Mouse (Mus musculus): ENCODE results near the gene Runx2.

Runx2 gene

DNA sequence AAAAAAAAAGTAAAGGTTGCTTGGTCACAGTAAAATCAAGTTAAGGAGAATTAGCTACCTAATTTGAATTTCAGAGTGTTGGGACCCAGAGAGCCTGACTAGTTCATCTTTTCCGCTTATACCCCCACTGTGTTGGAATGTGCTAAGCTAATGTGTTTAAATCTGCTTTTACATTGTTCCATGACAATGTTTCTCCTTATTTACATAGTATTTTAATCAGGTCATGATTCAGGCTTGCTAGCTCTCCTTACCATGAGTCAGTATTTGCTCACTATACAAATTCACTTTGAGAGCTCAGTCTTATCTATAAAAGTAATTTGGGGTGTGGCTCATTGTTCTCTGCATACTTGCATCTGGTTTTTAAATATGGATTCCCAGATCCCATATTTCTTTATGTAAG lies 47.2 kb downstream of the Runx2 start:
- DNase-seq, result no peak

DNA sequence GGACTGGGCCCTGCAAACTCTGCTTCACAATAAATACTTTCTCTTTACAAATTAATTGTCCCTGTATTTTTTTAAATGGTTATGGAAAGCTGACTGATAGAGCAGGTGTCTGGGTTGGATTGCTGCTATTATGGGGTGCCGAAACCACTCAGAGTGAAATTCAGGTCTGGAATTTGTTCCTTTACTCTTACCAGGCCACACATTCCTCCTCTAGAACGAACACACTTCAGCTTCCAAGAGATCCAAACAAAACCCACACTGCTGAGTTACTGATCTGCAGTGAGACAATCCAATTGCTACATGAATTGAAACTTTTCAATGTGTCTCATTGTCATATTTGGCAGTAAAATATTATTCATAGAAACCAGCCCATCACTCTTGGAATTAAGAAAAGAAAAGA lies 47.6 kb downstream of the Runx2 start:
- no peak for DNase-seq

DNA sequence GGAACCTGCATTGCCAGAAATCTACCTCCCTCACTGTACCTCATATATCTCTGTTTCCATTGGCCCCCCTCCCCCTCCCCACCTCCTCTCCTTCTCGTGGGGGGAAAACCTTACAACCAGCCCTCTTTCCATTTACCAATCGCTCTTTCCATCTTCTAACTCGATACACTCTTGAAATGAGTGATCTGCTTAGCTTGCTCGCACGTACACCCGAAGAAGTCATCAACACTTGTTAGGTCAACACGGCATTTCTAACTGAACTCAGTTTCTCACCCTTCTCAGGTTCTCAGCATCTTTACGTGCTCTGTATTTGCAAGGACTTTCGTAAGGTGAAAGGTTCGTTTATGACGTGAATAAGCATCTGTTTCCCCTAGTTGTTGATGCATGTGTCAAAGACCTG lies 48.3 kb downstream of the Runx2 start:
- DNase-seq, result no peak

DNA sequence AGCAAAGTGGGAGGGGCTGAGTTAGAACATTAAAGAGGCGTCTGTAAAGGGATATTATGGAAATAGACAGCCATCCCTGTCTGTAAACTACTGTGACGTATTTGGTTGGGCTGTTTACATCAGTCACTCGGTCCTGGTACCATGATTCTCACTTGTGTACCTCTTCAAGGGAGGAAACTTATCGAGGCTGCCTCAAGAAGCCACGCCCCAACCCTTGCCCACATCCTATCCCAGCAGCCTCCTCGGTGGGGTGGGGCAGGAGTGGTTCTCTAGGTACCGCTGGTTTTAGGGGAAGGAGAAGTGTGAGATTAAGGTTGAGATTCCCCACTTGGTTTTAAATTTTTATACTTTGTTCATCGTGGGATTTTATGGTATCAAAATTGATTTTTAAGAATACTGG lies 69.2 kb downstream of the Runx2 start:
- DNase-seq, result no peak

DNA sequence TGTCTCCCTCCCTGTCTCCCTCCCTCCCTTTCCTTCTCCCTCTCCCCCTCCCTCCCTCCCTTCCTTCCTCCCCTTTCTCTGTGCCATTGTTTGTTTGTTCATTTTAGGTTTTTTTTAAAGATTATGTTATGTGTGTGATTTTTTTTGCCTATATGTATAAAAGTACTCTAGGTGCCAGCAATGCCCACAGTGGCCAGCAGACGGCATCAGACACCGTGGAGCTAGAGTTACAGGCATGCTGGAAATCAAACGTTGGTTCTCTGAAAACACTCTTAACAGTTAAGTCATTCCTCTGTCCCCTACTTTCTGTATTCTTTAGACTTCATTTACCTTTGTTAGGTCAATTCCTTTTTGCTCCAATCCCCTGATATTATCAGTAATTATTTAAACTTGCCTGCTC lies 70.8 kb downstream of the Runx2 start:
- DNase-seq, result no peak

DNA sequence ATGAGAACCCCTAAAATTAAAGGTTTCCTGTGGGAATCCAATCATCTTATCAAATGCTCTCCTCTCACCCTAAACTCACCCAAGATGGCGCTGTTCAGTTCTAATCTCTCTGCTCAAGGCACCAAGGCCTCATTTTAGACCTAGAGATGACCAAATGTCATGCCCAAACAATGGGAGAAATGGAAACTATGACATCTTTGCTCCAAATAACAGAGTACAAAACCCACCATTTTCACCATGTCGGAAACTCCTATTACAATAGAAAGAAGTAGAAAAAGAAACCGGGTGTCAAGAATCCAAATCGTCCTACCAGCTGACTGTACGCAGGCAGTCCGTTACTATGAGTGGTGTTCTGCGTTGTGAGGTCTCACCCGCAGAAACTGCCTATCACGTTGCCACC lies 72.4 kb downstream of the Runx2 start:
- DNase-seq, result no peak

DNA sequence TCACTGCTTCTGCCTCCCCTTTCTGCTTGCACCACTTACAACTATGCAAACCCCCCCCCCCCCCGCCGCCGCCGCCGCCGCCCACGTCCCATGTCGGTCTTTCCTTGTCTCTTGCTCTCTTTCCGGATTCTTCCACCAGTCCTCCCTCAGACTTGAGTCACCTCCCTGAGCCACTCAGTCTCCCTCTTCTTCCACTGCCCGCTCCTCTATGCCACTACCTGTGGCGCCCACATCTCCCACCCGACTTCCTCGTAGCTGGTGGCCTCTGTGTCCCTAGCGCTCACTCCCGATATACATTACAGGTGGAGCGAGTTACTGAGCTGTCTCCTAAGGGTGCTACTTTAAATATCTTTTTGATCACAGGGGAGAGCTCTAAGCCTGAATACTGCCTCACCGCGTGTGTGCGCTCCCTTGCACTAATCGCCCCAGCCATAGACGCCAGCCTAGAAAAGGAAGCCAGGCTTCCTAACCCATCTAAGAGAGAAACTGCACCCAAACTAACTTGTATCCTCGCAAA lies 76.4 kb downstream of the Runx2 start:
- no peak for DNase-seq

DNA sequence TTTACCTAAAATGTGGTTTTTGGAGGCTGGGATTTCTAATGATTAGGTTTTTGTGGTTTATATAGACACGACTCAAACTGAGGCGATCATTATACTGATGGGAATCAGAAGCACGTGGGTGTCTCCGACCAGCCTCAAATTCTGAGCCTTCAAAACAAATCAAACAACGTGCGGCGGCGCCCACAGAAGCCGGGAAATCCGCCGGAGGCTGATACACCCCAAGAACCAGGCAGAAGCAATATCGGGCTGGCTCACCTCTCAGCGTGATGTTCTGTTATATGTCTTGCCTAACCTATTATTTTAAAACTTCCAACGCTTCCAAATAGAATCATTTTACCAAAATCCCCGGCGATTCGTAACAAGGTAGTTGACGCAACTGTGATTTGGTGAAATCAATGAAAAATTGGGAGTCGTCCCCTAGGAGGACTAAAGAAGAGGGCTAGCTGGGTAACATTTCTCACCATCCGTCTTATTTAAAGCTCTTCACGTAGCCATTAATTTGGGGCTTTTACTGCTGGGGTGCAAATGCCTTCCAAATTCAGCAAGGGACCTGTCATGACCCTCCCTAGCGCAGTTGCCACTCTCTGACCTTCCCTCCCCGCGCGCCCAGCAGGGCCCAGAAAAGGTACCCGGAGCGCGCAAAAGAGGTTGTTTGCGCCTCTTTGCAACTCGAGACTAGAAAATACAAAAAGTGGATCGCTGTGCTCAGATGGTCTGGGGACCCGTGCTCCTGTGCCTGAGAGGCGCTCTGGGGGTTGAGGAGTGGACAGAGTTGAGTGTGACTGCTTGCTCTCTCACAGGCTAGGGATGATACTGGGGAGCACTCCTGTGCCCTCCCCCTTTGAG lies 77.1 kb downstream of the Runx2 start:
- peak in 1 of 2 experiments; percentile 21 for DNase-seq

DNA sequence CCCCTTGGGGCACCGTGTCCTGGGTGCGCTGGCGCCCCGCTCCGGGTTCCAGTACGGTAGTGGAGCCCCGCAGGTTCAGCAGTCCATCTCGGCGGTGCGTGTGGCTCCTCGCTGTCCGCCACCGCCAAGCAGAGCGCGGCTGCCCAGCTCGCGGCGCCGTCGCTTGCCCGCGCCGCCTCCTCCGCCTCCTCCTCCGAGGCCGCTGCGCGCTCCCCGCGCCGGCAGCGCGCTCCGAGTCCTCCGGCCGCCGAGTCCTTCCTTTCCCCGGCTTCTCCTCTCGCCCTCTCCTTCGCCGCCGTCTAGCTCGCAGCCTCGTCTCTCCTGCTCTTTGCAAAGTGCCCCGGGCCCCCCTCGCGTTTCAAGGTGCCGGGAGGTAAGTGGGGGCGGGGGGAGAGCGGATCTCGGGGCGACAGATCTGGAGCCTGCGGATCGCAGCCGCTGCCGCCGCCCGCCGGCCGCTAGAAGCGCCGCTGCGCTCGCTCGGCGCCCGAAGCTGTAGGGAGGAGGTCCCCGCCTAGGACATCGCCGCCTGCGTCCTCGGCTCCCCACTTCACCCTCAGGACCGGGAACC lies 78.5 kb downstream of the Runx2 start:
- DNase-seq, result peak; percentile 40 to 67

DNA sequence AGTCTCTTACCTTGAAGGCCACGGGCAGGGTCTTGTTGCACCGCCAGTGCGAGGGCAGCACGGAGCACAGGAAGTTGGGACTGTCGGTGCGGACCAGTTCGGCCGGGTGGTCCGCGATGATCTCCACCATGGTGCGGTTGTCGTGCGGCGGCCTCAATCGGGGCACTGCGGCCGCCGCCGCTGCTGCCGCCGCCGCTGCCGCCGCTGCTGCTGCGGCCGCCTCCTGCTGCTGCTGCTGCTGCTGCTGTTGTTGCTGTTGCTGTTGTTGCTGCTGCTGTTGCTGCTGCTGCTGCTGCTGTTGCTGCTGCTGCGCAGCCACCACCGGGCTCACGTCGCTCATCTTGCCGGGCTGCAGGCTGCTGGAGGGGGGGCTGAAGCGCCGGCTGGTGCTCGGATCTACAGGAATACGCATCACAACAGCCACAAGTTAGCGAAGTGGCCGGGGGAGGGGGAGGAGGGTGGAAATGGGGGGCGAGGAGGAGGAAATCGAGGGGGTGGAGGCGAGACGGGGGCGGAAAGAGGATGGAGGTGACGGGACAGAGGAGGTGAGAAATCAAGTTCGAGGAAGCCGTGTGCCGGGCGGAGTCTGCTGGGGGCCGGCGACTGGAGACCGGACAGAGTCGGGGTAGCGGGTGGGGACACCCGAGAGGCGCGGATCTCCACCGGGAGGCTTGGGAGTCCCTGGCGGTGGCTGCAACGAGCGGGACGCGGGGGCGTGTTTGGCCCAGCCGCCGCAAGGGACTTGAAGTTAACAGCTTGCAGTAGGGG lies 79.2 kb downstream of the Runx2 start:
- peak; percentile 30 to 50 for DNase-seq

DNA sequence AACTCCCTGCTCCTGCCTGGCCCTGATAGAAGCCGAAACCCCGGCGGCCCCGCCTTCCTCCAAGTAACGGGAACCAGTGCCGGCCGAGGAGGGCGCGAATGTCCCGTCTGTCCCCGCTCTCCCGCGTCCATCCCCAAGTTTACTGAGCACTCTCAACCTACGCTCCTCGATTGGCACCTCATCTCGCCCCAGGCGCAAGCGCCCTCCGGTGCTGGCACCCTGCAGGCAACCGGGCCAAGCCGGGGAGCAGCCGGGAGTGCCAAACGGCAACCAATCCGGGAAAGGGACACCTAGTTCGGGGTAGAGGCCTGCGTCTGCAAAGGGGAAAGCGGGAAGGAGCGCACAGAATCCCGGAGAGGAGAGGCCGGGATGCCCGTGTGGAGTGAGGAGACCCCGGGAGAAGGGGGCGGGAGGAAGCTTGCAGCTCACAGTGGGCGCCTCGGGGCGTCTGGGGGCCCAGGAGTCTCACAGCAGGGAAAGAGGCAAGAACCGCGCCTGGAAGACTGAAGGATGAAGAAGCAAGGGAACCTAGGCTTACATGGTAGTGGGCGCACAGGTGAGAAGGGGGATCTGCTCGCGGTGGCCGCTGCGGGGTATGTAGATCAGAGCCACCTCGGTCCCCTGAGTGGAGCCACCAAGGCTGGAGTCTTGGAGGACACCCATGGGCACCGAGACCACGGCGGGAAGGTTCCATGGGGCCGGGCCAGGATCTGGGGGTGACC lies 79.9 kb downstream of the Runx2 start:
- peak; percentile 11 to 40 for DNase-seq

DNA sequence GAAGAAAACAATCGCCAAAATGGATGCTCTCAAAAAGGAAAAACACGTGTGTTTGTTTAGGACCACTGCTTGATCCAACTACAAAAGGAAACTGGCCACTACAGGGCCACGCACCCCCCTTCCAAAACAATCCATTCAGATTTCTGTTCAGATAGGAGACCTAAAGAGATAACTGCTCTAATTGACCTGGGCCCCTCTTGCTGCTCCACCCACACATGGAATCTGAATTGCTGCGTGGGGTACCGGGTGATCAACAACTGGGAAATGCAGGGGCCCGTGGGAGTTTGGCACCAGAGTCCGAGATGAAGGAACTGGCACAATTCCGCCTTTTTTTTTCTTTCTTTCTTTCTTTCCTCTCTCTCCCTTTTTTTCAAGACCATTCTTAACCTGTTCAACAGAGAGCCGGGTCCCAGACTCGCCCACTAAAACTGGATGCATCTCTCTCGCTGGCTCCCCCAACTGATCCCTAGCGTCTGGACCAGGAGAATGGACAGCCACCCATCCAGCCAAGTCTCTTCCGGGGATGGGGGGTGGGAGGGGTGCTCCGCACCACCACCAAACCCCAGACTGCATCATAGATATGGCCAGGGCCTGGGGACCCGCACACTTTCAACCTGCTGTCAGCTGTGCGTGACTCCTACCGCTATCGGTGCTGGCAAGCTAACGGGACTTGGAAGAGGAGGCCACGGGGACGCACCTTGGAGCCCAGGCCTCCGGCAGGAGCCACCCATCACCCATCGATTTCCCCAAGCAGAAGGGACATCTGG lies 80.9 kb downstream of the Runx2 start:
- DNase-seq, result no peak

DNA sequence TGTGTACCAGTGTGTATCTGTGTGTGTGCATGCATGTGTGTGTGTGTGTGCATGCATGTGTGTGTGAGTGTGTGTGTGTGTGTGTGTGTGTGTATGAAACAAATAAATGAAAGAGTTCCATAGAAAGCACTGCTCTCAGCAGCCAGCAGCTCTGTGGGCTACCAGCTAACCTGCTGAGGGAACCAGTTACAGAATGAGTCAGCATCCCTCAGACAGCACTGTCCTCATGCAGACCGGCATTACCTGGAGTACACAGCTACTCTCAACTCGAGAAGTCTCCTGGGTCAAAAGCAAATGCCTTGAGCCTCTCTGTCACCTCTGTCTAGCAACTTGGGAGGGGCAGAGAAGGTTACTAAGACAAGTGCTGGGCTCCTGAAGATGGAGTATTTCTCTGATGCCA lies 86.1 kb downstream of the Runx2 start:
- DNase-seq, result no peak

DNA sequence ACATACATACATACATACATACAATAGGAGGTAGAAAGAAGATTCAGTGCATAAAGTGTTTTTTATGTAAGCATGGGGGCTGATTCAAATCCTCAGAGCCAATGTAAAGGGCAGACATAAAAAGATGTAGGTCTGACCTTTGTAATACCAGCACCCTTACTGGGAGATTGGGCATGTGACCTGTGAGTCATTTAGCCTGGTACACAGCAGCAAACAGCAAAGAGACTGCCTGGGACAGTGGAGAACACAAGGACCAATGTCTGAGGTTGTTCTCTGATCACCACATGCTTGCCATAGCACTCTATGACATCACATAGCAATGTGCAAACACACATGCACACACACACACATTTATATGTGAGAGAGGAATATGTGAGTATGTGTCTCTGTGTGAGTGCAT lies 86.9 kb downstream of the Runx2 start:
- no peak for DNase-seq

DNA sequence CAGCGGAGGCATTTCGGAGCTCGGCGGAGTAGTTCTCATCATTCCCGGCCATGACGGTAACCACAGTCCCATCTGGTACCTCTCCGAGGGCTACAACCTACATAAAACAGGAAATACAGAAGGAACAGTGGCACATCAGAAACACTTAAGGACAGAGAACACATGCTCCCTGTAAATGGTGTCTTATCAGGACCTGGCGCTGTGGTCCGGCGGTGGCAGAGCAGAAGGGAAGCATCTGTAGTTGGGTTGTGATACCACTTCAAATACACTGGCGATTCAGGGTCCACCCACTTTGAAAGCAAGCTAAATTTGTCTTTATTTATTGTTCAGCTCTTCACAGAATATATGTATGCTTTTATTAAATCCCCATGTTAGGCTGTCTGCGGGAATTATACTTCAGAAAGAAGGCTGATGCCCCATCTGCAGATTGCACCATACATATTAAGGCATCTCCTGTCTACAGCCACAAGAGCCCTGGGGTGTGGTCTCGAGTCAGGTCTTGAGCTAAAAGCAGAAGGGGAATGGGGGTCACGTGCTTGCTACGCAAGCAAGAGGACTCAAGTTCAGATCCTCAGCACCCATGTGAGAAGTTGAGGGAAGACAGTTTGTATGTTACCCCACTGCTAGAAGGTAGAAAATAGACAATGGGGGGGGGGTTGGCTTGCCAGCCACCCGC lies 89.7 kb downstream of the Runx2 start:
- DNase-seq, result no peak

DNA sequence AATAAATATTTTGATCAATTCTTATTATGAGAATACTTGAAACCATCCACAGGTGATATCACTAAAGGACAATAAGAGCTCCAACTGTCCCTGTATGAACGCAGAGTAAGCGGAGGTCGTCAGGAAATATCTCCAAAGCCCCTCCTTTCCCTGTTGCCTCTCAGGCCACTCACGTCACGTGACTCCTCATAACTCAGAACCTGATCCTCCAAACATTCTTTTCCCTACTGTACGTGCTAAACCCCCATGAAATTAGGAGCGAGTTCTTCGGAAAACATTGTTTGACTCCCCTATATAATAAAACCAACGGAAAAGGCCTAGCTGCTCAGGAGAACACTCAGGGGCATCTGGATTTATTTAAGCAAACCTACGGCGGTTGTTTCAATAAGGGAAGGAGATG lies 90.3 kb downstream of the Runx2 start:
- no peak for DNase-seq

DNA sequence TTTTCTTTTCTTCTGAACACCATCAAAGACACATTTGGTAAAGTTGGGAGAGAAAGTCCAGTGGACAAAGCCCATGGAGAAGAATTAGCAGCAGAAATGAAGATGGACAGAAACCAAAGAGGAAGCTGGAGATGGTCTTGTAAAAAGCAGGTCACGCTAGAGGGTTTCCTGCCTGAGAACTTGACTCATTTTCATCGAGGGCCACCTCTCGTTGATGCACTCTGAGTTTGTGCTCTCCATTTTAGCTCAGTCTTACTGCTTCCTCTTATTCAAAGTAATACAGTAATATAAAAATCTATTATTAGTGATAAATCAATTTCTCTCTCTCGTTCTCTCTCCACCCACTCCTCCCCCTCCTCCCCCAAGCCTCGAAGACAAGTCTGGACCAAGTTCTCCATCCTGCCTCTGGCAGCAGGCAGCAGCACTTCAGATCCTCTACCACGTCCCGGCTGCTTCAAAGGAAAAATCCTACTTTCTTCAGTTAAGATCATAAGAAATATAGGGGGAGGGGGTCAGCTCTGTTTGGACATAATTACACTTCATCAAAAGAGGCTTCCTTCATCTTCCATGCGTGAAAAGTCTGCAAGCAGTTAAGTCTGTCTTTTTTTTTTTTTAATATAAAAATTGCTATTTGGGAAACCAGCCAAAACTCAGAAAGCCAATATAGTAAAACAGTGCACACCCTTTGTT lies 92.3 kb downstream of the Runx2 start:
- no peak for DNase-seq

DNA sequence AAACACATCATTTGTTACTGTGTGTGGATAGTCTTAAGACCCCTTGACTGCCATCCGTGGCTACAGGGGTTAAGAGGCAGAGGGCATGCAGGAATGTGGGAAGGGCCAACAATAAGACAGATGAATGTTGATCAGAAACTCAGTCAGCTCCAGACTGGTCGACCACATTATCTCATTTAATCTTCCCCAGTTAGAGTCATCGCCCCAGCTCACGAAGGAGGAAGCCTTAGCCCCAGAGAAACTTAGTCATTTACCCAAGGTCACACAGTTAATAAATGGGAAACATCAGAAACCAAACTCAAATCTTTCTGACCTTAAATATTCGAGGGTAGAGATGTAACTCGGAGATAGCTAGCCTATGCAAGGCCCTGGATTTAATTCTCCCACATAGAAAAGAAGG lies 96.0 kb downstream of the Runx2 start:
- no peak for DNase-seq

DNA sequence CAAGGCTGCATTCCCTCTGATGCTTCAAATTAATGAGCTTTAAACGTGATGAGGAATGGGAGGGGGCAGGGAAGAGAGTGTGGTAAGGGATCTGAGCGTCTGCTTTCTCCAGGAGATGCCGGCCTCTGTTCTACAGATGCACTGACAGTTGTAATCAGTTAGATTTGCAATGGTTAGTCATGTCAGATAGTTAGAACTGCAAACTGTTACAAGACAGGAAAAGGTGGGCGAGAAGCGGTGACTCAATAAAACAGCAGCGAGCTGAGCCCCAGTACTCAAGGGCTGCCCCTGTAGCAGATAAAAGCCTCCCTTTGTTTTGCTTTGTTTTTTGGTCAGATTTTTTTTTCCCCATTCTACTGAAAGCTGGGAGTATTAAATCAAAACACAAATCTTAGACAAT lies 96.6 kb downstream of the Runx2 start:
- DNase-seq, result no peak

DNA sequence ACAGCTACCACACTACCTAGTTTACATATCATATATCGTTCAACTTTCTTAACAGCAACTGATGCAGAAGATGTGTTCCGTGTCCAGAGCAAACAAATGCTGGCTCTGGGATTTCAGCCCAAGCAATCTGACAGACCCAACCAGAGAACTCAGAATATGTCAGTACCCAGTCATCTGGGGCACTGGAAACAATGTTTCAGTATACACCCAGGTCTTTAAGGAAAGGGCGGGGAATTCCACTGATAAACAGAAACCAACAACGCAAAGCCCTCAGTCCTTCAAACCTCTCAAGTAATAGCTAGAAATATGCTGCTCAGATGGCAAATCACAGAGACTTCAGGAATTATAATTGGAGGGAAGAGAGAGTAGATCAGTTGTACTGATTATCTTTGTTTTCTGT lies 100.5 kb downstream of the Runx2 start:
- no peak for DNase-seq

DNA sequence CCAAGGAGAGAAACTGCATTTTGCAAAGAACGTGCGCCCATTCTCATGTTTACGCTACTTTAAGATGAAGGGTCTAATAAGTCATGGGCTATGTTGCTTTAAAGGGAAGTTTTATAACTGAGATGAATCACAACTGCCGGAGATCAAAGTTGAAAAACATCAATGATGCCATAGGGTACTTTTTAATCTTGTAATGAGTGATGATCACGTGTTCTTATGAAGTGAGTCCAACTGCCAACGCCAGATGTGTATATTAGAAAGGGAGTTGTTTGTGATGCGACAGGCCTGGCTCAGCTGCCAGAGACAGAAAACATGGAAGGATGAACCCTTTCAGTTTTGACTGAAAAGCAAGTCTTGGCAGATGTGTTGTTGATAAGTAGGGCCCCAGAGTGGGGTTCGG lies 101.2 kb downstream of the Runx2 start:
- DNase-seq, result no peak
